Mouse (Mus musculus) embryonic facial prominence, embryonic 14.5 days (tissue): ENCODE data around the gene Ttll11. TPM values are rescaled to one million over a fixed set of nuclear protein-coding genes. Genes with fewer than 3 reads are reported as not detected.

Source experiments
- ATAC-seq: fragments of 200-750 bp; cut with Nextera tagmentation; 2 replicates; pipeline ENCODE4 v1.8.0; 2017; ENCODE audit warnings: low read depth, moderate number of reproducible peaks, moderate TSS enrichment
- DNase-seq: peaks from one replicate; pipeline ENCODE4 v3.0.0-alpha.2; 2015; ENCODE audit warnings: low spot score
- H3K27ac ChIP-seq: fragments of 300-500 bp; sonication (generic); replicated peaks from 2 replicates; pipeline ENCODE4 v1.5.1; 2014; ENCODE audit warnings: low read depth, mild to moderate bottlenecking, low read length, moderate library complexity
- H3K27me3 ChIP-seq: fragments of 300-500 bp; sonication (generic); replicated peaks from 2 replicates; pipeline ENCODE4 v1.6.1; 2014; ENCODE audit warnings: low read length; ENCODE audit not compliant: control insufficient read depth, insufficient read depth
- H3K36me3 ChIP-seq: fragments of 300-500 bp; sonication (generic); 2 replicates; pipeline ENCODE4 v1.6.1; 2014; ENCODE audit warnings: low read length, mixed read lengths; ENCODE audit not compliant: control insufficient read depth, insufficient read depth
- H3K4me1 ChIP-seq: fragments of 300-500 bp; sonication (generic); 2 replicates; pipeline ENCODE4 v1.6.1; 2014; ENCODE audit warnings: antibody characterized with exemption, low read length; ENCODE audit not compliant: control insufficient read depth, insufficient read depth
- H3K4me2 ChIP-seq: fragments of 300-500 bp; sonication (generic); 2 replicates; pipeline ENCODE4 v1.6.1; 2014; ENCODE audit warnings: low read depth, mild to moderate bottlenecking, low read length, moderate library complexity, mixed read lengths
- H3K4me3 ChIP-seq: fragments of 300-500 bp; sonication (generic); 2 replicates; pipeline ENCODE4 v1.5.1; 2014; ENCODE audit warnings: low read depth, mild to moderate bottlenecking, low read length
- H3K9ac ChIP-seq: fragments of 300-500 bp; sonication (generic); 2 replicates; pipeline ENCODE4 v1.6.1; 2014; ENCODE audit warnings: low read depth, mild to moderate bottlenecking, low read length, moderate library complexity, mixed read lengths
- H3K9me3 ChIP-seq: fragments of 300-500 bp; sonication (generic); 2 replicates; pipeline ENCODE4 v1.6.1; 2016; ENCODE audit warnings: low read length; ENCODE audit not compliant: control insufficient read depth
- WGBS: fragments of 180-500 bp; shearing (Covaris S2); extraction: QIAGEN DNeasy Blood & Tissue Kit; methylation state at CpG from one replicate; pipeline ENCODE4 v1.1.7; 2014; 5-methylcytosine and 5-hydroxymethylcytosine counted together
- polyA plus RNA-seq: library from polyadenylated mRNA; unstranded; fragments of >200 nt; fragmentation: Nextera tagmentation; extraction: Ambion mirVana; gene quantifications from 2 replicates; pipeline ENCODE4 v1.2.1, GENCODE M21; 2014

Ttll11 gene
- polyA plus RNA-seq, 1 experiment from 2014 or later = 1.8 TPM

DNA sequence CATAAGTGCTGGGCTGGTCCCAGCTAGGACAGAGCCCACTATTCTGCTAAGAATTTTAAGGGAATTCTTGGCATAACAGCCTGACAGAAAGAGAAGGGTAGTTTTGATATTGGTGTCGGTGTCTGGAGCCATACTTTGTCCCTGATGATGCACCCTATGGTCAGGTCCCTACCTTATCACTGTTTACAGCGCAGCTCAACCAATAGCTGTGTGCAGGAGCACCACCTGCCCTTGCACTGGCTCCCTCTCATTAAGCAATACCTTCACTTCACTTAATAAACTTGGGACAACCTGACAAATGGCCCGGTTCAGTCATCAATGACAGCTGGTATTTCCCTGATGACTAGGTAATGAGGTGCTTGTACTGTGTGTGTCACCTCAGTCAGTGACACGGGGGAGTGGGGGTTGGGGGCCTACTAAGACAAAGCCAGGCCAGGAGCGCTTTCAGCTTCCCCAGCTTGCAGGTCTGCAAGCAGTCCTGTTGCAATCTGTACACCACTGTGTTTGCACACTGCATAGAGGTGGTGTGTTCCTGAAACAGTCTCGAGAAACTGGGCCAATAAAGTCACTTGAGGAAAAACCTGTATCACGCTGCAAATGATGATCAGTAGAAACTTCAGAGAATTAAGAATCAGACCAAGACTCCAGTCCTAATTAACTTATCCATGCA is 22.1 kb downstream of the Ttll11 start:
- Histone ChIP-seq H3K27me3 (no peaks in the 10 kb centered on the region), H3K4me1 (no peaks in the 10 kb centered on the region), H3K27ac (no peak overlapping the region), H3K9me3 (no peaks in the 10 kb centered on the region), H3K4me2 (no peak overlapping the region), H3K4me3 (no peak overlapping the region), H3K36me3 (no peaks in the 10 kb centered on the region), H3K9ac (no peak overlapping the region)
- ATAC-seq (no peak; the same call in 1 of the 2 replicates), DNase-seq (no peak)
- WGBS = 72% methylated on average over 7 of the region's 7 CpGs

DNA sequence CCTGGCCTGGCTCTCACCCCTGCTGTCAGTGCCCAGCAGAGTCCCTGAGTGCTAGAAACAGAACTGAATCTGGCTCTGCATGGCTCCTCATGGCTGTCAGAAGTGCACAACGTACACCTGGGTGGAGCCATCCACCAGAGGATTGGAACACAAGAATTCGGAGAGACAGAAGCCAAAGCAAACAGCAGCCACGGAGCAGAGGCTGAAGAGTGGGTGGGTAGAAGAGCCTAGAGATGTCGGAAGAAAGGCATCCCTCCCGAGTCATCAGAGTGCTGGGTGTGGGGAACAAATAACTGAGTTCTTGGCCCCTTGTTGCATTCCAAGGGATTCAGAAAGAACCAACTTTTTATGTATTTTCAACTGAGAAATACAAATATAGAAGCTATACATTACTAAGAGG is 24.5 kb downstream of the Ttll11 start:
- no peak overlapping the region for H3K27ac ChIP-seq
- H3K4me2 ChIP-seq = no peak overlapping the region
- H3K36me3 ChIP-seq = no peaks in the 10 kb centered on the region
- WGBS = 52% methylated on average over 5 of the region's 5 CpGs
- H3K4me1 ChIP-seq = no peaks in the 10 kb centered on the region
- DNase-seq (peak; percentile 14), ATAC-seq (no peak)
- H3K4me3 ChIP-seq = no peak overlapping the region
- no peak overlapping the region for H3K9ac ChIP-seq
- no peaks in the 10 kb centered on the region for H3K9me3 ChIP-seq
- H3K27me3 ChIP-seq = no peaks in the 10 kb centered on the region

DNA sequence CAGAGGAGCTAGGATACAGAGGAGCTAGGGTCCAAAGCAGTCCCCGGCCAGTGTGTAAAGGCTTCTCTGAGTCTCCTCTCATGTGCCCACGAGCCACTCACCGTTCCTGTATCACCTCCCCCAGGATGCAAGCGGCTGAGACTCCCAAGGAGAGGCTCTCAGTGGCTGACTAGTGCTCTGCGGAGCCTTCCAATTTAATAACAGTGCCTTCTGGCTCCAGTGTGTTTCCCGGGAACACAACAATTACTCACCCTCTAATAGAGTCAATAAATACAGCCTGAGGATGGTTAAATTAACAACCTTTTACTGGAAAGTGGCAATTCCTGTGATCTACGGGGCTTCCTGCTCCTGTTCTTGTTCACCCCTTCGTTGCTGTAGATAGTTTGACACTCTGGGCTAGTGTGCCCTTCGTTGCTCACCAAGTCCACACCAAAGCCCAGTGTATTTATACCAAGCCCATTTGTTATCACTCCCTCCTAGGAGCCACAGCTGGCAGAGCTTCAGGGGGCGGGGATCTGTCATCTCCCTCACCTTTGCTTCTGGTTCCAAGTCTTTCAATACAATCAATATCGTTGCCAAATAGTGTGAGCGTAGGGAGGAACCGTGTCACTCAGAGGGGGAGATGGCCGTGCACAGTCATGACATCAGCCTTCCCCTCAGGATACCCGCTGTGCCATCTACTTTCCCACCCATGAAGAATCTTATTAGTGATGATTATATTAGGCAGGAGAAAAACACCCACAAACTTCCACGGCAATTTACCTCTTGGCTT is 27.3 kb downstream of the Ttll11 start:
- Histone ChIP-seq H3K27ac (no peak overlapping the region), H3K9me3 (0 out of 2 replicates have a peak, but pooled peaks cover 4% of the 10 kb centered on the region), H3K36me3 (no peaks in the 10 kb centered on the region), H3K9ac (no peak overlapping the region), H3K4me3 (no peak overlapping the region), H3K27me3 (no peaks in the 10 kb centered on the region), H3K4me2 (no peak overlapping the region), H3K4me1 (no peaks in the 10 kb centered on the region)
- ATAC-seq (no peak), DNase-seq (no peak)
- WGBS = 70% methylated on average over 16 of the region's 16 CpGs

DNA sequence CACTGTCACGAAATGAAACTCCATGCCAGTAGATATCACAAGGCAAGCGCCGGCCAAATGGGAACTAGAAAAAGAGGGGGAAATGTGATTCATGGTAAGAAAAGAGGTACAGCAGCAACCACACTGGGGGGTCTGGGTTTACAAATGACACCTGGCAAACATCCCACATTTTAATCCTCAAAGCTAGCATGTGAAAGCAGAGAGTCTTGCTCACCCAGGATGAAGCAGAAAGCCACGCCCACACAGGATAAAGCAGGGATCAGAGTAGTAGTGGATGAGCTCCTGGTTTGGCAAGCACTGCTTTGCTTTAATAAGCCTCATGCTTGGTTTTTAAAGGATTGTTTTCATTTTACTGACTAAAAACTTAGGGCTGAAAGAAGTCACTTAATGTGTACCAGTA is 34.8 kb downstream of the Ttll11 start:
- Histone ChIP-seq H3K9me3 (0 out of 2 replicates have a peak, but pooled peaks cover 4% of the 10 kb centered on the region), H3K27me3 (no peaks in the 10 kb centered on the region), H3K9ac (no peak overlapping the region), H3K4me1 (peaks cover 5% of the 10 kb centered on the region; the same call in 1 of the 2 replicates), H3K27ac (no peak overlapping the region), H3K4me2 (no peak overlapping the region), H3K4me3 (no peak overlapping the region), H3K36me3 (no peaks in the 10 kb centered on the region)
- WGBS = 80% methylated on average over 4 of the region's 4 CpGs
- DNase-seq = peak; percentile 72
- ATAC-seq = peak; percentile 50; the same call in 1 of the 2 replicates

DNA sequence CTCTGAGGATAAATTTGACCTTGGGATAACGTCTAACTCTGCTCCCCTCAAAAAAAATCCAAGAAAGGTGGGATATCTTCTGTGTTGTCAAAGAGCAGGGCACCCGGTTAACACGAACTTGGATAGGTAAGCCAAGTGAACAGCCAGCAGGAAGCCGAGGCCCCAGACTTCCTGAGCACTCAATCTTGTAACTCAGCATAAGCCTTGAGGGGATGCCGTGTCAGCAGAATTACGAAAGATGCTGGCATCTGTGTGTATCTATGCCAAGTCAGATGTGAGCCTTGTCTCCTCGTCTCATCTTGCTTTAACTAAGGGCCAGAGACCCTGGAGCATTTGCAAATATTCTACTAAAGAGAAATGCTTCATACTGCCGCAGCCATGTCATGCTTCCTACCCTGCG is 36.8 kb downstream of the Ttll11 start:
- H3K36me3 ChIP-seq = no peaks in the 10 kb centered on the region

DNA sequence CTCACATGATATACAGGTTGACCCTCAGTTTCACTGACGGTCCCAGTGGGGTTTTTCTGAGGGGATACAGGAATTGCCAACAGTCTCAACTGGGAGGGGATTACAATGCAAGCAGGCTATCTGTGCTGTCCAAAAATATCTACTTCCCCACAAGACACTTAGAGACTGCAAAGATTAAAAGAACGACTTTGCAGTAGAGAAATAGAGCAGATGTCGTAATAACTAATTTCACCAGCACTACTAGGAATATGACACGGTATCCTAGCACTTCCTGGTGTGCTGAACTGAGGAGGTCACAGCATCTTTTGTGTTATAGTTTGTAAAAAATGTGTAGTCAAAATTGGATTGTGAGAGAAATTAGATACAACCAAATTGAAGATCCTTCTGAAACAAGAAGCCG is 44.7 kb downstream of the Ttll11 start:
- 74% methylated on average over 5 of the region's 5 CpGs for WGBS
- H3K4me1 ChIP-seq = no peaks in the 10 kb centered on the region
- H3K9ac ChIP-seq = no peak overlapping the region
- no peak overlapping the region for H3K27ac ChIP-seq
- no peak for DNase-seq
- ATAC-seq = no peak
- H3K9me3 ChIP-seq = no peaks in the 10 kb centered on the region
- H3K27me3 ChIP-seq = no peaks in the 10 kb centered on the region
- no peak overlapping the region for H3K4me2 ChIP-seq
- H3K4me3 ChIP-seq = no peak overlapping the region
- no peaks in the 10 kb centered on the region for H3K36me3 ChIP-seq

More for the DNA sequence above, 36.8 kb downstream of the Ttll11 start:
- WGBS = 56% methylated on average over 9 of the region's 9 CpGs
- H3K4me1 ChIP-seq = peaks cover 5% of the 10 kb centered on the region; the same call in 1 of the 2 replicates
- ATAC-seq (no peak), DNase-seq (no peak)
- H3K4me3 ChIP-seq = no peak overlapping the region
- no peaks in the 10 kb centered on the region for H3K9me3 ChIP-seq
- no peak overlapping the region for H3K9ac ChIP-seq
- no peaks in the 10 kb centered on the region for H3K27me3 ChIP-seq
- H3K4me2 ChIP-seq = no peak overlapping the region
- H3K27ac ChIP-seq = no peak overlapping the region

DNA sequence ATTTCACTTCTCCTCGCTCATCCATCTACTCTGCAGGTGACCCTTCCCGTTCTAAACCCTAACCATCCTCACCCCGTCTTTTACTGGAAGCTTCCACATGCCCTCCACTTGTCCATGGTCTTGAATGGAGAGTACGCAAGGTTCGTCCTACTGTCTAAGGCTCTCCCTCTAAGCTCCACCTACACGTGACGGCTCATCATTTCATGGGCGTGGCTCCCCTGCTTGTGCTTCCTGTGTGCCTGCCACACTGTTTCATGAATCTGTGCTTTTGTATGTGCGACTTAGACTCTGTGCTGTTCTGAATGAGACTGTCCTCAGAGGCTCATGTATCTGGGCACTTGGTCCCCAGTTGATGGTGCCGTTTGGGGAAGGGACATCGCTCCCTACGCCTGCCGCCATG is 46.6 kb downstream of the Ttll11 start:
- H3K4me3 ChIP-seq = no peak overlapping the region
- no peak overlapping the region for H3K9ac ChIP-seq
- WGBS = 91% methylated on average over 13 of the region's 13 CpGs
- no peaks in the 10 kb centered on the region for H3K36me3 ChIP-seq
- H3K9me3 ChIP-seq = no peaks in the 10 kb centered on the region
- ATAC-seq (no peak), DNase-seq (no peak)
- no peak overlapping the region for H3K27ac ChIP-seq
- no peak overlapping the region for H3K4me2 ChIP-seq
- H3K27me3 ChIP-seq = no peaks in the 10 kb centered on the region
- no peaks in the 10 kb centered on the region for H3K4me1 ChIP-seq

DNA sequence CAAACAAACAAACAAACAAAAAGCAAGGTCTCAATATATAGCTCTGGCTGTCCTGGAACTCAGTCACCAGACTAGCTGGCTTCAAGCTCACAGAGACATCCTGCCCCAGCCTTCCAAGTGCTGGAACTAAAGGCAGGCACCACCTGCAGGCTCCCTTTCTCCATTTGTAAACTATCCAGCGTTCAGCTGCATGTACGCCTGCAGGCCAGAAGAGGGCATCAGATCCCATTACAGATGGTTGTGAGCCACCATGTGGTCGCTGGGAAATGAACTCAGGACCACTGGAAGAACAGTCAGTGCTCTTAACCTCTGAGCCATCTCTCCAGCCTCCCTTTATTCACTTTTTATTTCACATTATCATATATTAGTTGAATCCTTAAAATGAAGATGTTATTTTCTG is 48.1 kb downstream of the Ttll11 start:
- Histone ChIP-seq H3K9me3 (no peaks in the 10 kb centered on the region), H3K27ac (no peak overlapping the region), H3K4me1 (no peaks in the 10 kb centered on the region), H3K4me3 (no peak overlapping the region), H3K4me2 (no peak overlapping the region), H3K27me3 (no peaks in the 10 kb centered on the region), H3K36me3 (no peaks in the 10 kb centered on the region), H3K9ac (no peak overlapping the region)
- WGBS = 75% methylated on average over 3 of the region's 3 CpGs
- ATAC-seq (no peak), DNase-seq (no peak)
